Mouse (Mus musculus) myocyte (in vitro differentiated cells): ENCODE measurements around the gene Pdhx. TPM values are rescaled to one million over a fixed set of nuclear protein-coding genes. Genes with fewer than 3 reads are reported as not detected.

Experiments
- H3K27me3 ChIP-seq: one replicate; pipeline ENCODE4 v1.6.1; 2011; ENCODE audit not compliant: control insufficient read depth, insufficient read depth, insufficient read length
- H3K36me3 ChIP-seq: one replicate; pipeline ENCODE4 v1.6.1; 2011; ENCODE audit not compliant: control insufficient read depth, insufficient read depth
- H3K4me2 ChIP-seq: one replicate; pipeline ENCODE4 v1.6.1; 2011; ENCODE audit warnings: low read depth, control low read depth
- H3K4me3 ChIP-seq: one replicate; pipeline ENCODE4 v1.5.1; 2011; ENCODE audit warnings: mild to moderate bottlenecking, control low read depth, moderate library complexity
- H3K79me2 ChIP-seq: one replicate; pipeline ENCODE4 v1.6.1; 2011; ENCODE audit not compliant: control insufficient read depth, insufficient read depth
- H3ac ChIP-seq: one replicate; pipeline ENCODE4 v1.6.1; 2011; ENCODE audit not compliant: control insufficient read depth, insufficient read length
- CEBPB ChIP-seq: IDR thresholded peaks from 2 replicates; pipeline ENCODE4 v1.6.1; 2011; ENCODE audit warnings: mild to moderate bottlenecking, moderate library complexity; ENCODE audit not compliant: poor library complexity, insufficient read depth, severe bottlenecking
- E2F4 ChIP-seq: IDR thresholded peaks from one replicate; pipeline ENCODE4 v1.6.1; 2011; ENCODE audit warnings: mild to moderate bottlenecking, control low read depth, moderate library complexity; ENCODE audit not compliant: insufficient read depth
- MAX ChIP-seq: IDR thresholded peaks from one replicate; pipeline ENCODE4 v1.6.1; 2011; ENCODE audit warnings: low read depth, mild to moderate bottlenecking, control low read depth
- MYOD1 ChIP-seq, 3 experiments: IDR thresholded peaks; one replicate each; pipeline ENCODE4 v1.6.1; 2011; ENCODE audit warnings: control low read depth in 2 of 3, low read depth in 2 of 3, mild to moderate bottlenecking in 2 of 3, moderate library complexity in 1 of 3; ENCODE audit not compliant: insufficient read length in 2 of 3, control insufficient read depth in 1 of 3
- MYOG ChIP-seq, 3 experiments: IDR thresholded peaks; one replicate each; pipeline ENCODE4 v1.6.1; 2011; ENCODE audit warnings: control low read depth in 2 of 3, low read depth in 2 of 3, mild to moderate bottlenecking in 2 of 3; ENCODE audit not compliant: insufficient read length in 2 of 3, control insufficient read depth in 1 of 3, insufficient read depth in 1 of 3
- POLR2A ChIP-seq: IDR thresholded peaks from one replicate; pipeline ENCODE4 v1.6.1; 2011; ENCODE audit warnings: low read depth, mild to moderate bottlenecking, control low read depth, moderate library complexity; ENCODE audit not compliant: insufficient read length
- POLR2AphosphoS2 ChIP-seq: IDR thresholded peaks from one replicate; pipeline ENCODE4 v1.6.1; 2011; ENCODE audit warnings: low read depth, control low read depth; ENCODE audit not compliant: insufficient read length
- REST ChIP-seq: IDR thresholded peaks from one replicate; pipeline ENCODE4 v1.6.1; 2011; ENCODE audit warnings: mild to moderate bottlenecking, control low read depth, moderate library complexity; ENCODE audit not compliant: insufficient read depth, insufficient read length
- SRF ChIP-seq: IDR thresholded peaks from one replicate; pipeline ENCODE4 v1.6.1; 2011; ENCODE audit warnings: low read depth; ENCODE audit not compliant: control insufficient read depth, insufficient read length
- TCF12 ChIP-seq: IDR thresholded peaks from one replicate; pipeline ENCODE4 v1.6.1; 2011; ENCODE audit warnings: mild to moderate bottlenecking, control low read depth; ENCODE audit not compliant: poor library complexity, insufficient read depth, severe bottlenecking
- TCF3 ChIP-seq: IDR thresholded peaks from one replicate; pipeline ENCODE4 v1.6.1; 2011; ENCODE audit warnings: low read depth, control low read depth; ENCODE audit not compliant: insufficient read length
- USF1 ChIP-seq: IDR thresholded peaks from one replicate; pipeline ENCODE4 v1.6.1; 2011; ENCODE audit warnings: low read depth, mild to moderate bottlenecking, control low read depth, moderate library complexity
- polyA plus RNA-seq: library from polyadenylated mRNA; unstranded; fragments of >200 nt; fragmentation: generic; extraction: Trizol; gene quantifications from one replicate; pipeline ENCODE4 v1.2.1, GENCODE M21; 2012; ENCODE audit warnings: missing spikeins

Gene Pdhx
- polyA plus RNA-seq, 1 experiment = 37.4 TPM

- Histone ChIP-seq H3ac (no peak overlapping the region), H3K4me3 (no peak overlapping the region), H3K27me3 (no peaks in the 10 kb centered on the region), H3K79me2 (no peaks in the 10 kb centered on the region), H3K36me3 (no peaks in the 10 kb centered on the region), H3K4me2 (no peak overlapping the region)
- TF ChIP-seq MAX (no peak), TCF3 (no peak), E2F4 (no peak), MYOD1 (IDR thresholded peaks at IDR 0.05; ENCODE audit: control insufficient read depth in 1 of 3, insufficient read length in 2 of 3, low read depth in 2 of 3) (no peak), USF1 (no peak), CEBPB (no peak), POLR2A (no peak), REST (no peak)
These were observed 97.9 kb downstream of the Pdhx start for GRCm38 (mm10) chr2:102975358-102975945.

- Histone ChIP-seq H3K4me2 (no peak overlapping the region), H3K36me3 (no peaks in the 10 kb centered on the region), H3K27me3 (no peaks in the 10 kb centered on the region), H3K4me3 (no peak overlapping the region), H3K79me2 (no peaks in the 10 kb centered on the region), H3ac (no peak overlapping the region)
- TF ChIP-seq MAX (no peak), POLR2AphosphoS2 (no peak), REST (no peak), E2F4 (no peak), USF1 (no peak), SRF (no peak), MYOG (IDR thresholded peaks at IDR 0.05; ENCODE audit: control insufficient read depth in 1 of 3, insufficient read depth in 1 of 3, insufficient read length in 2 of 3, low read depth in 2 of 3) (no peak), TCF12 (no peak), TCF3 (no peak), MYOD1 (IDR thresholded peaks at IDR 0.05; ENCODE audit: control insufficient read depth in 1 of 3, insufficient read length in 2 of 3, low read depth in 2 of 3) (no peak), POLR2A (no peak), CEBPB (no peak)
These were observed 100.2 kb downstream of the Pdhx start for GRCm38 (mm10) chr2:102973115-102973514.

GRCm38 (mm10) chr2:102972575-102972974 lies 100.7 kb downstream of the Pdhx start:
- no peaks in the 10 kb centered on the region for H3K79me2 ChIP-seq
- no peak overlapping the region for H3ac ChIP-seq
- TF ChIP-seq POLR2AphosphoS2 = no peak
- peak in 1 of 3 experiments; percentile 24 for TF ChIP-seq MYOD1 (IDR thresholded peaks at IDR 0.05; ENCODE audit: control insufficient read depth in 1 of 3, insufficient read length in 2 of 3, low read depth in 2 of 3)
- H3K4me2 ChIP-seq = no peak overlapping the region
- no peaks in the 10 kb centered on the region for H3K36me3 ChIP-seq
- H3K27me3 ChIP-seq = no peaks in the 10 kb centered on the region
- H3K4me3 ChIP-seq = no peak overlapping the region

- H3K79me2 ChIP-seq = no peaks in the 10 kb centered on the region
- no peak overlapping the region for H3K4me3 ChIP-seq
- H3K4me2 ChIP-seq = no peak overlapping the region
- TF ChIP-seq REST (no peak), CEBPB (no peak), MAX (no peak)
- H3ac ChIP-seq = no peak overlapping the region
- H3K27me3 ChIP-seq = no peaks in the 10 kb centered on the region
- H3K36me3 ChIP-seq = no peaks in the 10 kb centered on the region
These were observed 101.4 kb downstream of the Pdhx start for GRCm38 (mm10) chr2:102971951-102972350.

Other genes with a start within 250 kb of the Pdhx start
- gene Cd44, start 171.8 kb downstream of the Pdhx start, polyA plus RNA-seq = 77.1 TPM
- gene Apip, start 162 bp upstream of the Pdhx start, polyA plus RNA-seq = 46.4 TPM
- not detected for gene Ehf, start 229.8 kb upstream of the Pdhx start, polyA plus RNA-seq